Mouse (Mus musculus) limb, embryonic 12.5 days (tissue): Measurements from ENCODE around the gene Robo1. TPM values are rescaled to one million over a fixed set of nuclear protein-coding genes. Genes with fewer than 3 reads are reported as not detected.

Source experiments
- ATAC-seq: fragments of 200-750 bp; cut with Nextera tagmentation; 2 replicates; pipeline ENCODE4 v1.8.0; 2017; ENCODE audit warnings: low read depth, moderate TSS enrichment; ENCODE audit not compliant: insufficient number of reproducible peaks, insufficient read depth, low FRiP score, low TSS enrichment
- H3K27ac ChIP-seq: fragments of 300-500 bp; sonication (generic); 2 replicates; pipeline ENCODE4 v1.5.1; 2016; ENCODE audit warnings: mild to moderate bottlenecking, moderate library complexity
- H3K27me3 ChIP-seq: fragments of 300-500 bp; sonication (generic); 2 replicates; pipeline ENCODE4 v1.6.1; 2016; ENCODE audit warnings: mild to moderate bottlenecking, moderate library complexity
- H3K36me3 ChIP-seq: fragments of 300-500 bp; sonication (generic); 2 replicates; pipeline ENCODE4 v1.6.1; 2016; ENCODE audit warnings: mild to moderate bottlenecking, moderate library complexity
- H3K4me1 ChIP-seq: fragments of 300-500 bp; sonication (generic); replicated peaks from 2 replicates; pipeline ENCODE4 v1.6.1; 2016
- H3K4me2 ChIP-seq: fragments of 300-500 bp; sonication (generic); 2 replicates; pipeline ENCODE4 v1.6.1; 2016; ENCODE audit warnings: mild to moderate bottlenecking, moderate library complexity
- H3K4me3 ChIP-seq: fragments of 300-500 bp; sonication (generic); replicated peaks from 2 replicates; pipeline ENCODE4 v1.5.1; 2016; ENCODE audit warnings: mild to moderate bottlenecking
- H3K9ac ChIP-seq: fragments of 300-500 bp; sonication (generic); replicated peaks from 2 replicates; pipeline ENCODE4 v1.6.1; 2016; ENCODE audit warnings: mild to moderate bottlenecking, moderate library complexity
- H3K9me3 ChIP-seq: fragments of 300-500 bp; sonication (generic); 2 replicates; pipeline ENCODE4 v1.6.1; 2016; ENCODE audit warnings: mild to moderate bottlenecking, moderate library complexity
- WGBS: fragments of 180-500 bp; shearing (Covaris S2); methylation state at CpG from one replicate; pipeline ENCODE4 v1.1.7; 2016; 5-methylcytosine and 5-hydroxymethylcytosine counted together
- polyA plus RNA-seq: library from polyadenylated mRNA; unstranded; fragments of >200 nt; fragmentation: Nextera tagmentation; extraction: Ambion mirVana; gene quantifications from 2 replicates; pipeline ENCODE4 v1.2.1, GENCODE M21; 2016

The Robo1 gene
- polyA plus RNA-seq, 1 experiment from 2014 or later, result 61.6 TPM

DNA sequence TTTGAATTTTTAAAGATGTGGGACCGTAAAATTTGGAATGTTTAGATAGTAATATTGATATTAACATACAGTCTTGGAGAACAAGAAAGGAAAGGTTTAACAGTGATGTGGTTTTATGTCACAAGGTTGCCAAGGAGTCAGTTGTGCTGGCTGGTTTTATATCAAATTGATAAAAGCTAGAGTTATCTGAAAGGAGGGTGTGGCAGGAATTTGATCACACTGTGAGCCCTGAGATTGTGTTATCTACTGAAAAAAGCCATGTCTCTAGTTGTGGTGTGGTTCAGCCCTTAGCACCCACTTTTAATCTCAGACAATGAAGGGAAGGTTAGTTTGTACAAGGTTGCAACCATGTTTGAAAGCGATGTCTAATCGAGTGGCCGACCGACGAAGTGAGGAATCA is 764.8 kb downstream of the Robo1 start:
- H3K9ac ChIP-seq, result no peak overlapping the region
- ATAC-seq, result no peak
- no peak overlapping the region for H3K4me3 ChIP-seq
- no peaks in the 10 kb centered on the region for H3K9me3 ChIP-seq
- no peak overlapping the region for H3K27ac ChIP-seq
- no peaks in the 10 kb centered on the region for H3K27me3 ChIP-seq
- H3K4me2 ChIP-seq, result no peak overlapping the region
- no peaks in the 10 kb centered on the region for H3K4me1 ChIP-seq
- 92% methylated on average over 6 of the region's 6 CpGs for WGBS
- no peaks in the 10 kb centered on the region for H3K36me3 ChIP-seq

GRCm38 (mm10) chr16:73082420-73082819 is 774.3 kb downstream of the Robo1 start:
- Histone ChIP-seq H3K4me3 (no peak overlapping the region), H3K36me3 (no peaks in the 10 kb centered on the region), H3K9me3 (no peaks in the 10 kb centered on the region), H3K27me3 (no peaks in the 10 kb centered on the region), H3K27ac (no peak overlapping the region), H3K9ac (no peak overlapping the region), H3K4me2 (no peak overlapping the region), H3K4me1 (peaks cover 12% of the 10 kb centered on the region)
- no peak for ATAC-seq
- WGBS, result 76% methylated on average over 4 of the region's 4 CpGs

DNA sequence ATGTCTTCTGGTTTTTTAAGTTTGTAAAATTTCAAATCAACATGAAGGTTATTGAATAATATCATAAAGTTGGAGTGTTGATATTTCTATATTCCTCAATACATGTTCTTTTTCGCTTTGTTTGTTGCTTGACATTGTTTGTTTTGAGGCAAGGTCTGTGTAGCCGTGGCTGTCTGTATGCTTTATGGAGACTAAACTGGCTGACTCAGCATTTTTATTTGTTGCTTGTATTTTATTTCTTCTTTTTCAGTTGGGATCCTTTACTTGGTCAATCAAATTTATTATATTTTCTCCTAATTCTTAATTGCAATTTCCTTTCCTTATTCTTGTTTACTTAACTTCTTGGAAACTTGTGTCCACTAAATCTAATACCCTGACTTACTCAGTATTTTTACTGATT is 775.0 kb downstream of the Robo1 start:
- no peaks in the 10 kb centered on the region for H3K9me3 ChIP-seq
- no peak overlapping the region for H3K27ac ChIP-seq
- no peak for ATAC-seq
- H3K4me2 ChIP-seq, result no peak overlapping the region
- WGBS, result 84% methylated on average over 2 of the region's 2 CpGs
- no peaks in the 10 kb centered on the region for H3K27me3 ChIP-seq
- no peaks in the 10 kb centered on the region for H3K36me3 ChIP-seq
- H3K4me3 ChIP-seq, result no peak overlapping the region
- H3K4me1 ChIP-seq, result peaks cover 12% of the 10 kb centered on the region
- no peak overlapping the region for H3K9ac ChIP-seq
